Mouse (Mus musculus) small intestine, adult 2 months (tissue): Measurements from ENCODE around the gene Prtg.

Experiments
- CTCF ChIP-seq: fragments of 200-500 bp; IDR thresholded peaks from 2 replicates; pipeline ENCODE4 v1.5.1; 2012; ENCODE audit warnings: low read depth, mild to moderate bottlenecking, control low read depth, inconsistent platforms, low read length, moderate library complexity, mixed read lengths; ENCODE audit not compliant: insufficient replicate concordance, insufficient read length; ENCODE audit errors: extremely low read depth
- POLR2A ChIP-seq: fragments of 200-500 bp; IDR thresholded peaks from 2 replicates; pipeline ENCODE4 v1.6.1; 2012; ENCODE audit warnings: low read depth, mild to moderate bottlenecking, control low read depth, inconsistent platforms, low read length, moderate library complexity

- no peak for TF ChIP-seq CTCF
- TF ChIP-seq POLR2A = no peak
These were observed 83.1 kb downstream of the Prtg start for GRCm38 (mm10) chr9:72889777-72890176.
